Mouse (Mus musculus): ENCODE data around the gene Aebp1. TPM values are rescaled to one million over a fixed set of nuclear protein-coding genes. Genes with fewer than 3 reads are reported as not detected.

The Aebp1 gene
- polyA plus RNA-seq (2012; rRNA removed): 591 and 654 TPM in 2 replicates

GRCm38 (mm10) chr11:5861678-5862393 lies at the start of gene Aebp1:
Gene Aebp1 (plus strand): TSS chr11:5861947.

GRCm38 (mm10) chr11:5837251-5838246 lies 24.2 kb upstream of the Aebp1 start, which contains the start of gene Polm:
Gene Polm (minus strand): TSS chr11:5838016.

GRCm38 (mm10) chr11:5877921-5878526 lies 16.3 kb downstream of the Aebp1 start, which contains the start of gene Pold2:
Gene Pold2 (minus strand): TSS chr11:5878292.

GRCm38 (mm10) chr11:5898531-5898930 lies 36.8 kb downstream of the Aebp1 start, which contains the start of gene Myl7:
Gene Myl7 (minus strand): TSS chr11:5898782.

Other genes with a start within 250 kb of the Aebp1 start
- gene Mrps24, start 146.3 kb upstream of the Aebp1 start, polyA plus RNA-seq (2012; rRNA removed): 270 and 800 TPM in 2 replicates
- gene Urgcp, start 99.6 kb upstream of the Aebp1 start, polyA plus RNA-seq (2012; rRNA removed): 32.5 and 35.5 TPM in 2 replicates
- 88.1 and 97.6 TPM in 2 replicates for gene Dbnl, start 73.5 kb upstream of the Aebp1 start, polyA plus RNA-seq (2012; rRNA removed)
- 0.41 and 0.60 TPM in 2 replicates for gene Pgam2, start 58.2 kb upstream of the Aebp1 start, polyA plus RNA-seq (2012; rRNA removed)
- gene Polm, start 23.9 kb upstream of the Aebp1 start, polyA plus RNA-seq (2012; rRNA removed): 47.9 and 50.9 TPM in 2 replicates
- 236 and 430 TPM in 2 replicates for gene Pold2, start 16.3 kb downstream of the Aebp1 start, polyA plus RNA-seq (2012; rRNA removed)
- 0.30 TPM in 1 of 2 replicates, not detected in the other for gene Myl7, start 36.8 kb downstream of the Aebp1 start, polyA plus RNA-seq (2012; rRNA removed)
- gene Gck, start 88.1 kb downstream of the Aebp1 start, polyA plus RNA-seq (2012; rRNA removed): 2.8 and 3.7 TPM in 2 replicates
- gene Ykt6, start 93.7 kb downstream of the Aebp1 start, polyA plus RNA-seq (2012; rRNA removed): 67.8 and 75.0 TPM in 2 replicates
- 4.3 and 4.9 TPM in 2 replicates for gene Camk2b, start 204.4 kb downstream of the Aebp1 start, polyA plus RNA-seq (2012; rRNA removed)

All from ovary, adult 2 months (tissue).